Mouse (Mus musculus) gastrocnemius, adult 18-20 months (tissue): ENCODE measurements around the gene Irf2. TPM values are rescaled to one million over a fixed set of nuclear protein-coding genes. Genes with fewer than 3 reads are reported as not detected.

ENCODE experiments used
- DNase-seq: peaks from one replicate; pipeline ENCODE4 v3.0.0; 2021; ENCODE audit warnings: low spot score
- total RNA-seq, 2 experiments: library from RNA; stranded (reverse); gene quantifications; 2 replicates each; pipeline ENCODE4 v1.2.3; 2021

Irf2 gene
- total RNA-seq, 2 experiments from 2014 or later, result 34.9 to 42.3 TPM

DNA sequence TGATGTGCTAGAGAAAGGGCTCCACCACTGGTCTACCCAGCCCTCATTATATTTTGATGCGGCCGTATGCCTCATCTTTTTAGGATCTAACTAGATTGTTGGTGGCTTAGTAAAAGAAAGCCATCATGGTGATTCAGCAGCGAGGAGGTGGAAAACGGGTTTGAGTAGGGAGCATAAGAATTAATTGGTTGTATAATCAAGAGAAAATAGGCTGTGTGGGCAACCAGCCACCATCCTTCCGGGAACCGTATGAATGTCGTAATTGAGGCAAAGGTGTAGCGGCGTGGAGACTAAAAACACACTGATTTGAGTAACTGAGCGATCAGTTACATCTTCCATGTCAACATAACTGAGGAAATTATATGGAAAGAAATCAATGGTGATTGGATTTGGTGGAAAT lies 101.3 kb downstream of the Irf2 start:
- DNase-seq, result no peak

DNA sequence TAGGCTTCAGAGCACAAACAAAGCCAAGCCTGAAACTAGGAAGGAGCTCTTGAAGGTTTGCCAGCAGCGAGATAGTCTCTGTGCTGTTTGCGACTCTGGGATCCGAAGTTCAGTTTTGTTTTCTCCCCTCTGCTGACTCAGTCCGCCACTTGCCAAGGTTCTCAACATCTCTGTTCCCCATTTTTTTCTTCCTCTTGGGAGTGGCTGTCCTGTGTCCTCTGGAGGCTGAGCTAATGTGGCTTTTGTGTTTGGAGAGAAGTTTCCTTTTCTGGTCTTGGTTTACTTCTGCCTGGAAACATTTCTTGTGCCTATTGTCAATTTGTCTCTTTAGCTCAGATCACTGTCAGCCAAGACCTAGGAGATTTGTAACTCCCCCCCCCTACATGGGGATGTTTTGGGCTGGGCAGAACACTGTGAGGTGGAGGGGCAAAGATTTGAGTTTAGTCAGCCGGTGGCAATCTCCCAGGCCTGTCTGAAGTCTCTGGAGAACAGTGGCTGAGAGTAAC lies 103.2 kb downstream of the Irf2 start:
- peak; percentile 85 for DNase-seq

DNA sequence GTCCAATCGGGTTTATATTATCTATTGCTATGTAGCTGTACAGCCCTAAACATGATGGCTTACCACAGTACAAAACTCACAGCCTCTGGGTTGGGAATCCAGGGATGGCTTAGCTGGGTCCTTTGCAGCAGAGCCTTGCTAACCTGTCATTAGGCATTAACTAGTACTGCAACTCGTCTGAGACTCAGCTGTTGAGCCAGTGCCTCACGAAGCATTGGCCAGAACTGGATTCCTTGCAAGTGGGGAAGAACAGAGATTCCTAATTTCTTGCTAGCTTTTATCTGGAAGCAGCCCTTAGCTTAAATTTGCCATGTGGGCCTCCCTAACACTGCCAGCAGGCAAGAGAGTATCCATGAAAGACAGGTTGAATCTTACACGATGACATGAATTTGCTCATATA lies 104.3 kb downstream of the Irf2 start:
- no peak for DNase-seq

DNA sequence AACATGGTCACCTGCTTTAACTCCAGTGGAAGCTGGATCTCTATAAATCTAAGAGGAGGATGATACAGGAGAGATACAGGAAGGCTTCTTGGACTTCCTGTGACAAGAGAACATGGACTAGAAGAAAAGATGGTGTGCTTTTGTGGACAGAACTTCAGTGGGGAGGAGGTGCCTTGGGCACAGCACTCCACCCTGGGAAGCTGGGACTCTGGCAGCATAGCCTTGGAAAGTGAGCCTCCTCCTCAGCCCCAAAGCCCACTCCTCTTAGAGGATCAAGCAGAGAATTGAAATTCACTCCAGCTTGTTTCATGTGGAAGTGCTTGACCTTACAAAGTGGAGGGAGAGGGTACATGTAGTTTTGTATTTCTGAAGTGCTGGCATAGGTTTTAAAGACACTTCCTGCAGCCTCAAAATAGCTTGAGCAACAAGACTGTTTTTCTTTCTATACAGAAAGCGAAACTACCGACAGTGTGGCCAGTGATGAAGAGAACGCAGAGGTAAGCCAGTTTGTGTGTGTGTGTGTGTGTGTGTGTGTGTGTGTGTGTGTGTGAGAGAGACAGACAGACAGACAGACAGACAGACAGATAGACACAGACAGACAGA lies 104.9 kb downstream of the Irf2 start:
- DNase-seq, result no peak

DNA sequence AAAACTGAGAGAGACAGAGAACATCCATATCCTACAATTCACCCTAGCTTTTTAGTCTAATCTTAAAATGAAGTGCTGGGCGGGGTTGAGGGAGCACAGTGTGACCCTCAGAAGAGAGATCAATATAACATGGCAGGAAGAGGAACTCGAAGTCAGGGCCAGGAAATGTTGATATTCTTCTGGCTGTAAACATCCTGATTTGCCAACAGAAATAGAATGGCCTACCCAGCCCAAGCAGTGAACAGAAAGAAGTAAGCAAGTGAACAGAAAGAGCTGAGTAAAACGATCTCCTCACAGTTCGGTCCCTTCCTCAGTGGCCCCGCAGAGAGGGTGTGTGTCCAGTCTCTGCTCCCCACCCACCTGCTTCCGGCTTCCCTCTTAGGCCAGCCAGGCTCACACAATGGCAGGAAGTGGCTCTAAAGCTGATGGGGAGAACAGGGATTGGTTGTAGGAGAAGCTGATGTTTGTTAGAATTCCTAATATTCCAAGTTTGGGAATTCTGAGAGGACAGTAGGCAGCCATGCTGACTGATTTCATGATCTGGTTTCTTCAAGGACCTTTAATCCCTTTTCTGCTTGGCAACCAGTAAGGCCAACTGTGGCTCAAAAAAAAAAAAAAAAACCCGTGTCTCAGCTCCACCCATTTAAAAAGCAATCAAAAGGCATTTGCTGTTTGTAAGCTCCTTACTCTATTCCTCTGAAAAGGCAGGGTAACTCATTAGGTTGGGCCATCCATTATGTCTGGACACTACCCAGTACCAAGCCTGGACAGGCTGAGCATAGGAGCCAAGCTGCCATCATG lies 105.6 kb downstream of the Irf2 start:
- peak; percentile 44 for DNase-seq

DNA sequence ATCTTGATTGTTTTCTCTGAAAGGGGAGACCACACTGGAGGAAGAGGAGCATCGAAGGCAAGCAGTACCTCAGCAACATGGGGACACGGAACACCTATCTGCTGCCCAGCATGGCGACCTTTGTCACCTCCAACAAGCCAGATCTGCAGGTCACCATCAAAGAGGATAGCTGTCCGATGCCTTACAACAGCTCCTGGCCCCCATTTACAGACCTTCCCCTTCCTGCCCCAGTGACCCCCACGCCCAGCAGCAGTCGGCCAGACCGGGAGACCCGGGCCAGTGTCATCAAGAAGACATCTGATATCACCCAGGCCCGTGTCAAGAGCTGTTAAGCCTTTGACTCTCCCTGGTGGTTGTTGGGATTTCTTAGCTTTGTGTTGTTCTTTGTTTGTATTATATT lies 106.4 kb downstream of the Irf2 start:
- no peak for DNase-seq

DNA sequence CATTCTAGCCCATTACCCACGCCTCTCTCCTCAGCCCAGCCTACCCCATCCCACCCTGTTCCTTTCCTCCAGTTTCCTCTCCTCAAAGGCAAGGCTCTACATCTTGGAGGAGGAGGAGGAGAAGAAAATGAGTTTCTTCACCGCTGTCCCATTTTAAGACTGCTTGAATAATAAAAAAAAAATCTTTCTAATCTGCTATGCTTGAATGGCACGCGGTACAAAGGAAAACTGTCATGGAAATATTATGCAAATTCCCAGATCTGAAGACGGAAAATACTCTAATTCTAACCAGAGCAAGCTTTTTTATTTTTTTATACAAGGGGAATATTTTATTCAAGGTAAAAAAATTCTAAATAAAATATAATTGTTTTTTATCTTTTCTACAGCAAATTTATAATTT lies 107.4 kb downstream of the Irf2 start:
- no peak for DNase-seq

DNA sequence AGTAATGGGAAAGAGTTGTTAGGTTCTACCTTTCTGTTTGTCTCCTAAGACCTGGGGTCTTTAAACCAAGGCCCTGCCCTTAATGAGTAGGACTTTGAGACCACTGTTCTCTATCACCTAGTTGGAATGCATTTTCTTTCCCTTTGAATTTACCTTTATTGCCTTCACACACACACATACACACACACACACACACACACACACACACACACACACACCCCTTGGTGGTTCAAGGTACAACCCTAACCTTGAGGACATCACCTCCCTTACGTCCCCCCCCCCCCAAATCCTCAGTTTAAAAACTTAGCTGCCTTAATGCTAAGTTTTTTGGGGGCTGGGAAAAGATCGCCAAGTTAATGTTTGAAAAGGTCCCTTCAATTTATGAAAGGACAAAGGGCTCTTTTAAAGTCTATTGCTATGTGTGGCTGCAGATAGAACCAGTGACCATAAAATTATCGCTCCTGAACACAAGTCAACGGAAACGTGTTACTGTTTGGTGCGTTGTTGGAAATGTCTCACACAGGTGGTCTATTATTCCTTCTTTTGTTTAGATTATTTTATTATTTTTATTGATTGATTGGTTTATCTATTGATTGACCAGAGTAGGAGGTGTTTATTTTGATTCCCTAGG lies 108.6 kb downstream of the Irf2 start:
- no peak for DNase-seq

DNA sequence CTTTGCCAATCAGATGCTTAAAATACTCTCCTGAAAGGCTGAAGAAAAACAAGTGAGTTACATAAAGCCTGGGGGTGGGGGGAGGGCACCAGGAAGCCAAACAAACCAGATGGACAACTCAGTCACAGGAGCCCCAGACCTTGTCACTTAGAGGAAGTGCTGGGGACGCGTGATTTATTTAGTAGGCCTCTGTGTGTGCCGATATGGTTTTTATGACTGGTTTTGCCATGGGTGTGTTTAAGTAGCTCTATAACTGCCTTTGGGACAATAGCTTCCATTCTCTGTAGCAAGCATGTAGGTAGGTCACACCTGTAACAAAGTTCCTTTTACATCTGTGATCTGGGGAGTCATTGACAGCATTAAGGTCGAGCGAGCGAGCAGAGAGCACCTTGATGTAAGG lies 109.4 kb downstream of the Irf2 start:
- no peak for DNase-seq

DNA sequence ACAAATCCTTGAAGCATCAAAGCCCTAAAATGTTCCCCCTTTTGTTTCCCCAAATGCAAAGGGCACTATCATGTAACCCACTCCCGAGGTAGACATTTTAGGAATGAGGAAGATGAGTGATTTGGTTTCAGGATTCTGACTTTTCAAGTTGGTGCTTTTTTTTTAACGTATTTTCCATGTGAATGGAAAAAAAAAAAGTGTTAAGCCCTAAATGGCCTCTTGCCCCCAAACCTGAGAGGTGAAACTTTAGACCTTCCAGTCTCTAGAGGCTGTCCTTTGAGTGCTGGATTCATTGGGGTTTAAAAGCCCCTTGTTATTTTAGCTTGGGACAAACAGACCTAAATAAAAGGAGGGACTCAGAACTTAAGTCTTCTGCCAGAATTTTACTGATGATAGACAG lies 109.9 kb downstream of the Irf2 start:
- DNase-seq, result no peak

DNA sequence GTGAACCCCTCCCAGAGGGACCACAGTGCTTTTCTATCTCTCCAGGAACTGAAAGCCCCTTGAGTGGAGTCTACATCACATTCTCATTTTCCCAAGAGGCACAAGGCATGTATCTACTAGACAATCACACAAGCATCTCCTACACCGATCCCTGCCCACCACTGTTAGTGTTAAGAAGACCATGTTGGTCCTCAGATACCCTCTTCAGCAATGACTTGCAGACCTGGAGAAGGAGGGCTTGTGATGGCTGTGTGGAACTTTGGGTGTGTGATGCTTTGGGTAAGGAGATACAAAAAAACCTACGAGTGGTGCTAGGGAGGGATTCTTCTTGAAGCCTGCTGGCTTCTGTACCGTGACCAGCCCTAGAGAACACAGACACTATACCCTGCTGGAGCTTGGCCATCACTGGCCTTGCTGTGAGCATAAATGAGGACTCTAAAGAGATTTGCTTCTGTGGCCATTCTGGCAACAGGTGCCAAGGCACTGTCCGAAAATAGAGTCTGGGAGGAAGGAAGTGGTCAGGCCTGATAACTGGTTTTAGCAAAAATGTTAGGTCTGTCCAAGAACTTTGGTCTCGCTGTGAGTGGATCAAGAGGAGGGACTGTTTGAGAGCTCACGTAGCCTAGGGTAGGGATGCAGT lies 110.8 kb downstream of the Irf2 start:
- DNase-seq, result peak; percentile 45

DNA sequence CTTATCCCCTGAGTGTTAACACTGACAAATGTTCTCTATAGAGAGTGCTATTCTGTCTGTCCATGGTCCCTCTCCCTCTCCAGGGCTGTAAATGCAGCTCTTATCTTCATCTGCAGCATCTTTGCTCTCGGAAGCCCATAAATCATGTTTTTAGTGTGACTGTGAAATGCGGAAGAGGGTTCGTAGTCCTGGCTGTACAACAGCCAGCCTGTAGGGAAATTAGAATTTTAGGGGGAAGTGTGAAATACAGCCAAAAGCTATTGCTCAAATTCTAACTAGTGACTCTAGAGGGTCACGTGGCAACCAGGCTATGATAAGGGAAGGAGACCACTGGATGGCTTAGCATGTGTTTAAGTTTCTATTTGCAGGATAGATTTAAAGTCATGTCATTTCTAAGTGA lies 112.0 kb downstream of the Irf2 start:
- DNase-seq, result no peak

DNA sequence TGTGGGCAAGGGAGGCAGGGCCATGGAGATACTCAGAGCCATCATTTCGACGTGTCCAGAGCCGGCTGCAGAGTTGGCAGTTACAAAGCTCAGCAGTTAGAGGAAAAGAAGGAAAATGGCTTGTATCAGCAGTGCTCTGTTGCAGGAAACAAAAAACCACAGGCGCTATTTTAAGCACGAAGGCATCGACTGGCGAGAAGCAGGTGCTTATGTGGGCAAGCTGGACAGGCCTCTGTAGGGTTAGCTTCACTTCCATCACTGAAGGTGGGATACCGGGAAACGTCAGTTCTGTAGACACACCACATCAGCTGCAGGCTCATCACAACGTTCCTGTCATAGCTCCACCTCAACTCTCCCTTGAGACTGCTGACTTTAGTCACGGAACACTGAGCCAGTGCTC lies 112.8 kb downstream of the Irf2 start:
- DNase-seq, result no peak

DNA sequence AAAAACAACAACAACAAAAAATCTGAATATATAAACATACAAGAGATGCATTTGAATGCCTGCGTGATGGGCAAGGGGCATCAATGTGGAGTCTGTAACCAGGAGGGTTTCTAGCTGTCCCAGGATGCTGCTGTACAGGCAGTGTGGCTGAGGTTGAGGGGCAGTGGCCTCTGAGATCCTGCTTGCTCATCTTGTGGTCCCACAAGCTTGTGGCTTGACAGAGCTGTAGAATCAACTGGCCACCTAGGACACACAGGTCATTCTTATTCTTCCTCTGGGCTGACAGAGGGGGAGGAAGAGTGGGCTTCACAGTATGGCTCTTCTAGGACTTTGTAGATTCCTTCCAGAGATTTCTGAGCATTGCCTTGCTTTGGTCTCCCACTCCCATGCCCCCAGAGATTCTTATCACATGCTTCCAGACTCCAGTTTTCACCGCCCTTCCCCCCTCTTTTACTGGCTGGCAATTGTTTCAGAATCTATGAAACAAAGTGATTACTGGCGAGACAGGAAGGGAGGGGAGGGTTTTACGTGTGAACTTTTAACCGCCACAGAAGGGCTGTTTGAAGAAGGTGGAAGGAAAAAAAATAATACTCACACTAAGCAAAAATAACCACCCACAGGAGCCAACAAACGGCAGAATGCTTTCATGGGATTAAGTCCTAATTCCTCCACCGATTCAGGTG lies 119.8 kb downstream of the Irf2 start:
- no peak for DNase-seq

DNA sequence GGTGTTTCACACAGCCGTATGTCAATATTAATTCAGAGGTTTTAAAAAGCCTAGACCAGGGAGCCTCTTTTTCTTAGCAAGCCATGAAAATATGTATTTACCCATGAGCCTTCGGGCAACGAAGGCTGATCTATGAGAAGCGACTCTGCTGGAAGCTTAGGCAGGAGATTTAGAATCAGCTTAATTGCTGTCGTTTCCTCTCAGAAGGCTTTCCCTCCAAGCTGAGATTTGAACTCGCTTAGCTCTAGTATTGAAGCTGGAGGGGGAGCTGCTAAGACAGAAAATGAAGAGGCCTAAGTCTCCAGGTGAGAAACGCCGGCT lies 120.3 kb downstream of the Irf2 start:
- DNase-seq, result no peak

DNA sequence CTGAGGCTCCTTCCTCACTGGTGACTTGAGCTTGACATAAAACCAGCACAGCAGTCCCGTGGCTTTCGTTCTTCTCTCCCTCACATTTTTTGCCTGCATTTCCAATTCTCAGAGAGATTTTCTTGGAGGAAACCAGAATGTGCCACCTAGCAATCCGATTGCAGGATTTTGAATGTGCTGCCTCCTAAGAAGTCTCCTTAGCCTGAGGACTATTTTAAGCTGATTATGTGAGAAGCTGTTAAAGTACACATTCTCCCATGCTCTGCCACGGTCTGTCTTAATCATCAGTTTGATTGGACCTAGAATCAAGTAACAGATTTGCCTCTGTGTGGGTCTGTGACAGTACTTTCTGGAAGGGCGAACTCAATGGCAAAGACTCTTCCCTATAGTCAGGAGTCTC lies 123.0 kb downstream of the Irf2 start:
- DNase-seq, result no peak

DNA sequence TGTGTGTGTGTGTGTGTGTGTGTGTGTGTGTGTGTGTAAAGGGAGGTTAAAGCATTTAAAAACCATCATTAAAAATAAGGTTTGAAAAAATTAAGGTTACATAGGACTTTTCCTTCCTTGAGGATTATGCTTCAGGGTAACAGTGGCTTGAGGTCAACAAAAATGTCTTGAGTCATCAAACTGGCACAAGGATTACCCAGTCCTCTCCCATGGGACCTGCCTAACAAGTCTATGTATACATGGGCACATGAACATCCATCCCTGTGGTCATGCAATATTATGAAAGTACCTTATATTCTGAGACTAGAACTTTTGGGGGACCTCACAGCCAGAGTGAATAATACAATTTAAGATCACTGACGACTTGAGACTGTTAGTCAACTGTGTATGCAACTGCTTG lies 125.9 kb downstream of the Irf2 start:
- DNase-seq, result no peak

DNA sequence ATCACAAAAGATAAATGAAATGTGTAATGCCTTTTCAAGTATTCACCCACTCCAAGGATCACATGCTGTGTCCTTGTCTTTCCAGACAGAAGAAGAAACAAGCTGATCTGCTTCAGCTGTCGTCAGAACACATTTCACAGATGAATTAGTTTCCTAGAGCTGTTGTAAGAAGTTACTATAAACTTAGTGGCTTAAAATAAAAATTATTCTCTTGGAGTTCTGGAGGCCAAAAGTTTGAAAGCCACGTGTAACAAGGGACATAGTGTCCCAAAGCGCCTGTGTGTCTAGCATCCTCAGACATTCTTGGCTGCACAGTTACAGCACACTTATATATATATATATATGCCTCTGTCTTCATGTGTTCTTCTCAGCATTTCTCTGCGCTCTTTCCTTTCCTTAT lies 127.9 kb downstream of the Irf2 start:
- no peak for DNase-seq

DNA sequence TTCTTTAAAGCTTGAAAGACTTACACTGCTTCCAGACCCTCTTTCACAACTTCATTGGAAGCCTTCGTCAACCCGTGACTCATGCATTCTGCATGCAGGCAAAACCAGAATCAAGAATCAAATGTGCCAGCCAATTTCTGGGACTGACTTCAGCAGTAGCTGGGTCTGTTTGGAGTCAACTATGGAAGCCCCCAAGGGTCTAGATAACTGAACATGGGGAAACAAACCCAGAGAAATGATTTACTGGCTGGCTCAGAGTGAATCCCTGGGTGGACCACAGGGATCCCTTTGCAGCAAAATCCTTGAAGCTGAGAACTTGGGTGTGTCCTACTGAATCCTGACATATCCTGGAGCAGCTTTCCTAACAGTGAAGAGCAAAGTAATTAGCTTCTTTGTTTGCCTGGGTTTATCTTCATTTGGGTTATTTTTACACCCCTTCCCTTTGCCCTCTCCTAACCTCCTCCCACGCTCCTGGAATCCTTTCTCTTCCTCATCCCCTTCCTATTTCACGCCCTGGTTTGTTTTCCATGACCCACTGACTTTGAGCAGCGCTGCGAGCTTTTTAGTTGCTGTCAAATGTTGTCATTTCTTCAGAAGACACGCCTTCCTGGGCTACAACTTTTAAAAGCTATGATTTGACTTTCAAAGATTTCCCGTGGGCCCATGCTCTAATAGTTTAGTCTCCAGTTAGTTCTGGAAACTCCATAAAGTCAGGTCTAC lies 129.0 kb downstream of the Irf2 start:
- DNase-seq, result peak; percentile 82

DNA sequence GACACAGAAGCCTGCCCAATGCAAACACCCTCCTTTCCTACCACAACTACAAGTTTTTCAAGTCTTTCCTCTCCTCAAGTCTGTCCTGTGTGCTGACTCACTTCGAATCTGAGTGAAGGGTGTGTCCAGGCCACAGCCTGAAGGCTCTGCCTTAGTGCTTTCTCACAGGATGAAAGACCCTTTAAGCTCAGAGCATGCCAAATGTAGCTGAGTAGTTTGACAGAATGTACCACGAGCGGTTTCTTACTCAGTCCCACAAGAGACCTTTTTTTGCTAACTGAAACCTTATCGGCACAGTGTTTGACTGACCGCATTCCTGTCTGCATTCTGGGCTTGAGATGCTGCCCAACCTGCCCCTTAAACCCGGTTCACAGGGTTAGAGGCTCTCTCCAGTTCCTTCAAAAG lies 130.0 kb downstream of the Irf2 start:
- no peak for DNase-seq

DNA sequence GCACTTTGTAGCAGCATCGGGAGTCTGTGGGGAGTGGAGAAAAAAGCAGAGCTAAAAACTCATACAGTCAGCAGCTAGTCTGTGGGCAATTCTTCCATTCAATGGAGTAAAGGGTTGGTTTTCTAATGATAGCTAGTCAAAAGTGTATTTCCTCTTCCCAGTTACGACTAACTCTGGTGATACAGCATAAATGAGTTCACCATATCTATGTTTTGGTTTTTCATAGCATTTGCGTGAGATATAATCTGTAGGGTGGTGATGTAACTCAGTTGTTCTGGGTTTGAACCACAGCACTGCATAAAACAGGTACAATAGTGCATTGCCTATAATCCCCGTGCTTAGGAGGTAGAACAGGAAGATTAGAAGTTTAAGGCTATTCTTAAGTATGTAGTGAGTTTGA lies 131.6 kb downstream of the Irf2 start:
- no peak for DNase-seq
